Mouse (Mus musculus) regulatory T cell (primary cell): Measurements from ENCODE around the gene Pdcd10.

Experiments
- in situ Hi-C: fragments of 300-600 bp; cut with MboI, MseI; formaldehyde crosslinking; loops from one replicate; pipeline ENCODE4 v1.15.1; 2025; ENCODE audit warnings: high pct_unique_total_duplicates

Gene Pdcd10

DNA sequence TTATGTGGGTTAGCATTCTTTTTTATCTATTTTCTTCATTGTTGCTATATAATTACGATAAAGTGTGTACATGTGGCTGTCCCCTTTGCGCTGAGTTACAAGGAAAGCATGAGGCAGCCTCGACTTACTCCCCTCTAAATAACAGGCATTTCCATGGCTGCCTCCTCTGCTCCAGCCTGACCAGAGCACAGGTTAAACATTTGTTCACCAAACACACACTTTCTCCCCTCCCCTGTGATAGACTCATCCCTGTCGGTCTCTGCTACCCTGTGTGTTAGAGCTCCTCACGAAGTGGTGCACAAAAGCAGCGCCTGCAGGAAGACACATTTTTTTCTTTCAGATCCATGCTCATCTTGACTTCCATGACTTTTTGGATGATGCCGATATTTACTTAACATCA is 82.0 kb downstream of the Pdcd10 start:
- in situ Hi-C loops = no loop called here

DNA sequence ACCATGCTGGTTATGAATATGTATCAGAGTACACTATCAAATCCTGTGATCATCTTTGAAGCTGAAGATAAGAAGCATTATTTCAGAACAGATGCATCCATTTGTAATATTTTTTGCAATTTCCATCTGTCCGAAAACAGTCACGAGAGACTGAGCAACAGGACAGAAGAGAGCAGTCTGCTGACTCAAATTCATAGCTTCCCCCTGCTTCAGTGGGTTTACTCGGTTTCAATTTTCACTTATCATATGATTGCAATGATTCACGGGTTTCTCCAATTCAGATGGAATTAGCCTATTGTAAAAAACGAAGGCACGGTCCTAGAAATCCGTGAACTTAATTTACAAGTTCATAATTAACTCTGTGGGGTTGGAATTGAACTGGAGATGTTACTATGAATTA is 88.5 kb downstream of the Pdcd10 start:
- in situ Hi-C loops = no loop called here
